Mouse (Mus musculus): ENCODE measurements around the gene Usp10. TPM values are rescaled to one million over a fixed set of nuclear protein-coding genes. Genes with fewer than 3 reads are reported as not detected.
A peak's percentile ranks its signal among the peaks of the same experiment; 100 is the strongest.

Usp10 gene
- polyA plus RNA-seq, 1 experiment from 2014 or later: 126 TPM

DNA sequence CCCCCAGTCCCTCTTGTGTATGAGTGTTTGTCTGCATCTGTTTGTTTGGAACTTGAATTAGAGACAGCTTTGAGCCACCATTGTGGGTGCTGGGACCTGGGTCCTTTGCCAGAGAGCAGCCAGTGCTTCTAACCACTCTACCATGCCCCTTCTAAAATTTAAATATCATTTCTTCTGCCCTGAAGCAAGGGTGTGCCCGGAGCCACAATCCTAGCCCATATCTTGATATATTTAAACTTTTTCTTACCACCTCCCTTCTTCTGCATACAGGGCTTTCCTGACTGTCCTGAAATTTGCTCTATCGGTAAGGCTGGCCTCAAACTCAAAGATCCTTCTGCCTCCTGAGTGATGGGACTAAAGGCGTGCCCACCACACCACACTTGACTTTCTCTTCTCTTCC, 7.3 kb downstream of the Usp10 start:
- Histone ChIP-seq H3K36me3 (peaks cover 3% of the 10 kb centered on the region; the same call in 1 of the 2 replicates), H3K27me3 (no peaks in the 10 kb centered on the region), H3K9ac (no peak overlapping the region), H3K27ac (no peak overlapping the region), H3K9me3 (no peaks in the 10 kb centered on the region), H3K4me1 (replicated peaks) (peaks cover 50% of the 10 kb centered on the region), H3K4me3 (no peak overlapping the region), H3K4me2 (no peak overlapping the region)
- 92% methylated on average over 3 of the region's 3 CpGs for WGBS
- ATAC-seq (ENCODE audit: low FRiP score): no peak

DNA sequence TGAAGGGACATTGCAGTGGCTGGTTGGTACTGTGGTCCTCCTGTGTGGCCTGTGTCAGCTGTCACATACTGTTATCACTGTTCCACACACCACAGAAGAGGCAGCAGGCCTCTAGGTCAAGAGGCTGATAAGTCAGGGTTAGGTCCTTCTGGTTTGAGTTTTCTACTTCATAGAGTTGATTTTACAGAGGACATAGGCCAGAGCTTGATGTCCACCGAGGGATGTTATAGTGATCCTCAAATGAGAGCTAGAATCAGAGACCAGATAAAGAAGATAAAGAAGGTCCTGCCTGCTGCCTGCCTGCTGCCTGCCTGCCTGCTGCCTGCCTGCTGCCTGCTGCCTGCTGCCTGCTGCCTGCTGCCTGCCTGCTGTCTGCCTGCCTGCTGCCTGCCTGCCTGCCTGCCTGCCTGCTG, 8.0 kb downstream of the Usp10 start:
- WGBS: 94% methylated on average over 1 of the region's 1 CpGs
- peaks cover 46% of the 10 kb centered on the region for H3K4me1 ChIP-seq (replicated peaks)
- H3K9me3 ChIP-seq: no peaks in the 10 kb centered on the region
- no peak overlapping the region for H3K4me2 ChIP-seq
- no peak for ATAC-seq (ENCODE audit: low FRiP score)
- no peaks in the 10 kb centered on the region for H3K27me3 ChIP-seq
- H3K36me3 ChIP-seq: peaks cover 3% of the 10 kb centered on the region; the same call in 1 of the 2 replicates
- H3K27ac ChIP-seq: no peak overlapping the region
- H3K4me3 ChIP-seq: no peak overlapping the region
- no peak overlapping the region for H3K9ac ChIP-seq

- 70% methylated on average over 5 of the region's 5 CpGs for WGBS
- Histone ChIP-seq H3K4me2 (no peak overlapping the region), H3K4me1 (replicated peaks) (peaks cover 29% of the 10 kb centered on the region), H3K9ac (peak overlapping the region; percentile 39; the same call in 1 of the 2 replicates), H3K4me3 (no peak overlapping the region), H3K36me3 (peaks cover 3% of the 10 kb centered on the region; the same call in 1 of the 2 replicates), H3K27ac (no peak overlapping the region), H3K9me3 (no peaks in the 10 kb centered on the region), H3K27me3 (no peaks in the 10 kb centered on the region)
- no peak for ATAC-seq (ENCODE audit: low FRiP score)
Measured at GRCm38 (mm10) chr8:119923259-119923658, 13.1 kb downstream of the Usp10 start.

- no peak for ATAC-seq (ENCODE audit: low FRiP score)
- Histone ChIP-seq H3K27ac (no peak overlapping the region), H3K9ac (no peak overlapping the region), H3K4me2 (no peak overlapping the region), H3K27me3 (no peaks in the 10 kb centered on the region), H3K36me3 (no peaks in the 10 kb centered on the region), H3K4me1 (replicated peaks) (peaks cover 31% of the 10 kb centered on the region), H3K9me3 (no peaks in the 10 kb centered on the region), H3K4me3 (no peak overlapping the region)
- 89% methylated on average over 4 of the region's 4 CpGs for WGBS
Measured at GRCm38 (mm10) chr8:119925428-119925827, 15.3 kb downstream of the Usp10 start.

DNA sequence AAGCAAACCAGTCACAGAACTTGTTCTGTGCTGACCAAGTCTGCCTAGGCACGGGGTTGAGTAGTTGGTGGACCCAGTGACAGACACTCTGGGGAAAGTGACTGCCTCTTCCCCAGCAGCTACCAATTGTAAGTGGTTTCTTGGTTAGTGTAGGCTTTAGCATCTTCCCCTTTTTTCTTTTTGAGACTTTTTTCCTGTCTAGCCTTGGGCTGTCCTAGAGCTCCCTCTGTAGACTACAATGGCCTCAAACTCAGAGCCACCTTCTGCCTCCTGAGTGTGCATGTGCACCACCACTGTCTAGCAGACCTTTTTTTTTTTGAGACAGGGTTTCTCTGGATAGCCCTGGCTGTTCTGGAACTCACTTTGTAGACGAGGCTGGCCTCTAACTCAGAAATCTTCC, 16.3 kb downstream of the Usp10 start:
- no peaks in the 10 kb centered on the region for H3K27me3 ChIP-seq
- H3K27ac ChIP-seq: no peak overlapping the region
- no peak for ATAC-seq (ENCODE audit: low FRiP score)
- H3K4me1 ChIP-seq (replicated peaks): peaks cover 33% of the 10 kb centered on the region
- 85% methylated on average over 2 of the region's 2 CpGs for WGBS
- no peak overlapping the region for H3K4me3 ChIP-seq
- no peaks in the 10 kb centered on the region for H3K9me3 ChIP-seq
- H3K4me2 ChIP-seq: no peak overlapping the region
- no peak overlapping the region for H3K9ac ChIP-seq
- H3K36me3 ChIP-seq: no peaks in the 10 kb centered on the region

- Histone ChIP-seq H3K4me1 (replicated peaks) (peaks cover 26% of the 10 kb centered on the region), H3K9ac (no peak overlapping the region), H3K36me3 (peaks cover 9% of the 10 kb centered on the region; the same call in 1 of the 2 replicates), H3K9me3 (no peaks in the 10 kb centered on the region), H3K27ac (no peak overlapping the region), H3K4me3 (no peak overlapping the region), H3K27me3 (no peaks in the 10 kb centered on the region), H3K4me2 (no peak overlapping the region)
- 49% methylated on average over 6 of the region's 6 CpGs for WGBS
- ATAC-seq (ENCODE audit: low FRiP score): no peak
Measured at GRCm38 (mm10) chr8:119927422-119928092, 17.4 kb downstream of the Usp10 start.

- Histone ChIP-seq H3K36me3 (peaks cover 34% of the 10 kb centered on the region), H3K4me1 (replicated peaks) (peaks cover 8% of the 10 kb centered on the region; the same call in 1 of the 2 replicates), H3K9me3 (no peaks in the 10 kb centered on the region), H3K9ac (no peak overlapping the region), H3K27ac (no peak overlapping the region), H3K4me2 (no peak overlapping the region), H3K4me3 (no peak overlapping the region), H3K27me3 (no peaks in the 10 kb centered on the region)
- no peak for ATAC-seq (ENCODE audit: low FRiP score)
- 84% methylated on average over 4 of the region's 4 CpGs for WGBS
Measured at GRCm38 (mm10) chr8:119931317-119931716, 21.2 kb downstream of the Usp10 start.

GRCm38 (mm10) chr8:119933681-119934080, 23.5 kb downstream of the Usp10 start:
- Histone ChIP-seq H3K27ac (no peak overlapping the region), H3K4me1 (replicated peaks) (peaks cover 12% of the 10 kb centered on the region), H3K4me2 (no peak overlapping the region), H3K9ac (no peak overlapping the region), H3K27me3 (no peaks in the 10 kb centered on the region), H3K36me3 (peaks cover 55% of the 10 kb centered on the region), H3K9me3 (no peaks in the 10 kb centered on the region), H3K4me3 (no peak overlapping the region)
- WGBS: 95% methylated on average over 4 of the region's 4 CpGs
- no peak for ATAC-seq (ENCODE audit: low FRiP score)

GRCm38 (mm10) chr8:119935541-119935940, 25.4 kb downstream of the Usp10 start:
- 82% methylated on average over 6 of the region's 6 CpGs for whole genome bisulfite sequencing
- peaks cover 14% of the 10 kb centered on the region for H3K4me1 ChIP-seq (replicated peaks)
- no peaks in the 10 kb centered on the region for H3K9me3 ChIP-seq
- no peak overlapping the region for H3K27ac ChIP-seq
- no peak overlapping the region for H3K4me2 ChIP-seq
- no peaks in the 10 kb centered on the region for H3K27me3 ChIP-seq
- no peak overlapping the region for H3K9ac ChIP-seq
- no peak for ATAC-seq (ENCODE audit: low FRiP score)
- H3K36me3 ChIP-seq: peaks cover 55% of the 10 kb centered on the region
- no peak overlapping the region for H3K4me3 ChIP-seq

GRCm38 (mm10) chr8:119938481-119938880, 28.3 kb downstream of the Usp10 start:
- Histone ChIP-seq H3K27me3 (no peaks in the 10 kb centered on the region), H3K27ac (peak overlapping the region; percentile 41; the same call in 1 of the 2 replicates), H3K9ac (no peak overlapping the region), H3K36me3 (peaks cover 62% of the 10 kb centered on the region), H3K9me3 (no peaks in the 10 kb centered on the region), H3K4me3 (no peak overlapping the region), H3K4me1 (replicated peaks) (peaks cover 13% of the 10 kb centered on the region), H3K4me2 (no peak overlapping the region)
- no peak for ATAC-seq (ENCODE audit: low FRiP score)
- WGBS: 80% methylated on average over 7 of the region's 7 CpGs

GRCm38 (mm10) chr8:119939336-119939735, 29.2 kb downstream of the Usp10 start:
- 78% methylated on average over 2 of the region's 2 CpGs for WGBS
- Histone ChIP-seq H3K4me1 (replicated peaks) (peaks cover 13% of the 10 kb centered on the region), H3K27ac (peak overlapping the region; percentile 41; the same call in 1 of the 2 replicates), H3K9ac (no peak overlapping the region), H3K4me3 (no peak overlapping the region), H3K36me3 (peaks cover 64% of the 10 kb centered on the region), H3K27me3 (no peaks in the 10 kb centered on the region), H3K4me2 (no peak overlapping the region), H3K9me3 (no peaks in the 10 kb centered on the region)
- no peak for ATAC-seq (ENCODE audit: low FRiP score)

- H3K4me1 ChIP-seq (replicated peaks): peaks cover 14% of the 10 kb centered on the region
- no peak overlapping the region for H3K27ac ChIP-seq
- H3K27me3 ChIP-seq: no peaks in the 10 kb centered on the region
- no peak for ATAC-seq (ENCODE audit: low FRiP score)
- H3K4me2 ChIP-seq: no peak overlapping the region
- H3K9ac ChIP-seq: no peak overlapping the region
- 96% methylated on average over 18 of the region's 18 CpGs for WGBS
- H3K4me3 ChIP-seq: no peak overlapping the region
- H3K9me3 ChIP-seq: no peaks in the 10 kb centered on the region
- H3K36me3 ChIP-seq: peaks cover 66% of the 10 kb centered on the region
Measured at GRCm38 (mm10) chr8:119941471-119941870, 31.3 kb downstream of the Usp10 start.

DNA sequence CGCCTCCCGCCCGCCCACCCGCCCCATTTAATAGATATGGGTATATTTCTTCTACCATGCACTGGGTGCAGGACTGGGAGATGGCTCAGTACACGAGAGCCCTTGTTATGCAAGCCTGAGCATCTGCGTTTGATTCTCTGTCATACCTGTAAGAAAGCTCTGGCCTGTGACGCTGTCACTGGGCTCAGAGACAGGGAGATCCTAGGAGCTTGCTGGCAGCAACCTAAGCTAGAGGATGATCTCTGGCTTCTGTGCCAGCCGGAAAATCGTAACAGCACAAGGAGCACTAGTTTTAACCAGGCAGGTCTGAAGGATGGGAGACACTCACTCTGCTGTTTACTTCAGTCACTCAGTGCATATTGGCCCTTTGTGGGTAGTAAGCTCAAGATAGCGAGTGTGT, 33.5 kb downstream of the Usp10 start:
- ATAC-seq (ENCODE audit: low FRiP score): no peak
- peaks cover 64% of the 10 kb centered on the region for H3K36me3 ChIP-seq
- H3K27me3 ChIP-seq: no peaks in the 10 kb centered on the region
- H3K9me3 ChIP-seq: no peaks in the 10 kb centered on the region
- H3K4me2 ChIP-seq: no peak overlapping the region
- H3K27ac ChIP-seq: no peak overlapping the region
- H3K4me3 ChIP-seq: no peak overlapping the region
- peaks cover 20% of the 10 kb centered on the region for H3K4me1 ChIP-seq (replicated peaks)
- WGBS: 95% methylated on average over 10 of the region's 10 CpGs
- no peak overlapping the region for H3K9ac ChIP-seq
